In genomic region chr7:100325482-100325881, GRCm38 (mm10) we compare ENCODE assay signal across 9 mouse cellular contexts. TPM values are rescaled to one million over a fixed set of nuclear protein-coding genes. Genes with fewer than 3 reads are reported as not detected.
DNase-seq lines count a peak whose midpoint lies in the region; ATAC-seq and TF ChIP-seq lines count a peak whose summit lies in the region.
"Had no signal": no experiment of that assay in that cellular context is flagged by ENCODE, and none has a peak within 500 bp of the region (broad histone marks: within the 10 kb centered on the region; RNA-seq: fewer than 3 reads in every experiment).

No protein-coding gene starts in this region.

- ATAC-seq in lung, postnatal 0 days, result no peak

- H3K9ac ChIP-seq in lung, postnatal 0 days (replicated peaks; ENCODE audit: low read depth), result no peak overlapping the region
- H3K9ac ChIP-seq: midbrain, embryonic 12.5 days had no signal

- WGBS in cerebellum, adult 2 months, result 62% methylated on average over 6 of the region's 6 CpGs
- 63% methylated on average over 6 of the region's 6 CpGs for WGBS in lung, postnatal 0 days

- H3K27ac ChIP-seq in cerebellum, adult 2 months (ENCODE audit: insufficient read depth, low read length), result no peak overlapping the region
- no peak overlapping the region for H3K27ac ChIP-seq in lung, postnatal 0 days (ENCODE audit: low read length)
- H3K27ac ChIP-seq: midbrain, embryonic 12.5 days had no signal

- no peaks in the 10 kb centered on the region for H3K9me3 ChIP-seq in lung, postnatal 0 days (ENCODE audit: low read length)
- H3K9me3 ChIP-seq: midbrain, embryonic 12.5 days had no signal

- no peak overlapping the region for H3K4me3 ChIP-seq in cerebellum, adult 2 months (replicated peaks; ENCODE audit: insufficient read depth, low read depth, low read length)
- no peak overlapping the region for H3K4me3 ChIP-seq in lung, postnatal 0 days (ENCODE audit: low read depth, low read length)
- H3K4me3 ChIP-seq: midbrain, embryonic 12.5 days had no signal

- DNase-seq in gastrocnemius, adult 18-20 months (ENCODE audit: low spot score), result peak; percentile 29
- DNase-seq in gastrocnemius, postnatal 25 days, result no peak
- peak; percentile 55 for DNase-seq in right cerebral cortex, adult 18-20 months
- no peak for DNase-seq in right cerebral cortex, postnatal 25 days
- DNase-seq in cerebellum, adult 2 months, result peak; percentile 15 to 36
- peak; percentile 69 for DNase-seq in heart, postnatal 4 days
- peak; percentile 31 for DNase-seq in lung, postnatal 0 days (ENCODE audit: low spot score)
- DNase-seq in urinary bladder, postnatal 36 days (ENCODE audit: low spot score in 2 of 2), result peak; percentile 34 to 36

- no peaks in the 10 kb centered on the region for H3K27me3 ChIP-seq in cerebellum, adult 2 months (ENCODE audit: control insufficient read depth, insufficient read depth, low read length)
- H3K27me3 ChIP-seq in lung, postnatal 0 days (replicated peaks; ENCODE audit: insufficient read depth, low read length), result no peaks in the 10 kb centered on the region
- H3K27me3 ChIP-seq: midbrain, embryonic 12.5 days had no signal

- peak; percentile 56; the same call in 1 of the 2 replicates for TF ChIP-seq CTCF in cerebellum, adult 2 months (IDR thresholded peaks at IDR 0.05; ENCODE audit: borderline replicate concordance, insufficient read depth, low read depth, low read length)
- TF ChIP-seq CTCF in lung, postnatal 0 days (IDR thresholded peaks at IDR 0.05), result peak; percentile 86

- no peak for TF ChIP-seq EP300 in lung, postnatal 0 days (IDR thresholded peaks at IDR 0.05)

- no peak overlapping the region for H3K4me2 ChIP-seq in lung, postnatal 0 days (replicated peaks; ENCODE audit: low read depth, low read length)
- H3K4me2 ChIP-seq: midbrain, embryonic 12.5 days had no signal

- 0 out of 2 replicates have a peak, but pooled peaks cover 6% of the 10 kb centered on the region for H3K36me3 ChIP-seq in lung, postnatal 0 days (ENCODE audit: insufficient read depth, low read length)

- TF ChIP-seq POLR2A in cerebellum, adult 2 months (IDR thresholded peaks at IDR 0.05; ENCODE audit: borderline replicate concordance, insufficient read depth, low read length), result no peak

- H3K4me1 ChIP-seq in cerebellum, adult 2 months (ENCODE audit: control insufficient read depth, insufficient read depth, low read length), result no peaks in the 10 kb centered on the region
- no peaks in the 10 kb centered on the region for H3K4me1 ChIP-seq in lung, postnatal 0 days (ENCODE audit: insufficient read depth, low read depth, low read length)
- H3K4me1 ChIP-seq: midbrain, embryonic 12.5 days had no signal

RNA-seq across cellular contexts. Expression of gene P4ha3, which starts 40.2 kb away (rescaled TPM):
- under 1 TPM; 0.11 to 0.14 TPM for total RNA-seq in gastrocnemius, adult 18-20 months (2021)
- under 1 TPM; 0.61 to 0.75 TPM for total RNA-seq in gastrocnemius, postnatal 25 days (2021)
- polyA plus RNA-seq in cerebellum, adult 2 months (2012; rRNA removed), result 2.2 and 2.3 TPM in 2 replicates
- 10 to 100 TPM; 10.5 to 11.1 TPM for total RNA-seq in heart, postnatal 4 days (2021)
- 1.8 and 2.4 TPM in 2 replicates for polyA plus RNA-seq in lung, postnatal 0 days (2015; fragmentation: Nextera tagmentation; extraction: Ambion mirVana)

RNA-seq across cellular contexts. Expression of gene C2cd3, which starts 46.6 kb away (rescaled TPM):
- 1 to 10 TPM; 5.5 to 6.1 TPM for total RNA-seq in gastrocnemius, adult 18-20 months (2021)
- total RNA-seq in gastrocnemius, postnatal 25 days (2021), result 1 to 10 TPM; 5.3 to 5.4 TPM
- 18.0 and 19.6 TPM in 2 replicates for polyA plus RNA-seq in cerebellum, adult 2 months (2012; rRNA removed)
- 10 to 100 TPM; 11.5 to 15.0 TPM for total RNA-seq in heart, postnatal 4 days (2021)
- polyA plus RNA-seq in lung, postnatal 0 days (2015; fragmentation: Nextera tagmentation; extraction: Ambion mirVana), result 7.5 and 9.2 TPM in 2 replicates

RNA-seq across cellular contexts. Expression of gene Ppme1, which starts 46.6 kb away (rescaled TPM):
- total RNA-seq in gastrocnemius, adult 18-20 months (2021), result 10 to 100 TPM; 22.6 to 24.6 TPM
- 10 to 100 TPM; 22.3 to 25.2 TPM for total RNA-seq in gastrocnemius, postnatal 25 days (2021)
- polyA plus RNA-seq in cerebellum, adult 2 months (2012; rRNA removed), result 203 and 208 TPM in 2 replicates
- total RNA-seq in heart, postnatal 4 days (2021), result 10 to 100 TPM; 50.7 to 56.0 TPM
- 32.6 and 34.3 TPM in 2 replicates for polyA plus RNA-seq in lung, postnatal 0 days (2015; fragmentation: Nextera tagmentation; extraction: Ambion mirVana)

Comparison
In these comparisons a context has a peak if more than half of its experiments do, and no peak if none do; other contexts are left out.
1. DNase-seq: peak in gastrocnemius, adult 18-20 months (single experiment), right cerebral cortex, adult 18-20 months (single experiment), cerebellum, adult 2 months (2 of 2), heart, postnatal 4 days (single experiment), lung, postnatal 0 days (single experiment) and urinary bladder, postnatal 36 days (2 of 2); none in gastrocnemius, postnatal 25 days (single experiment) and right cerebral cortex, postnatal 25 days (single experiment).
2. RNA of gene P4ha3, which starts 40.2 kb away (total RNA-seq): 10.5 to 11.1 TPM in heart, postnatal 4 days; 0.61 to 0.75 TPM in gastrocnemius, postnatal 25 days and 0.11 to 0.14 TPM in gastrocnemius, adult 18-20 months; every median in the first group is over 4 times any median in the second.